Mouse (Mus musculus): ENCODE results near the gene Prelp. TPM values are rescaled to one million over a fixed set of nuclear protein-coding genes. Genes with fewer than 3 reads are reported as not detected.

The Prelp gene
- polyA plus RNA-seq, 1 experiment from 2014 or later: 3.1 TPM

DNA sequence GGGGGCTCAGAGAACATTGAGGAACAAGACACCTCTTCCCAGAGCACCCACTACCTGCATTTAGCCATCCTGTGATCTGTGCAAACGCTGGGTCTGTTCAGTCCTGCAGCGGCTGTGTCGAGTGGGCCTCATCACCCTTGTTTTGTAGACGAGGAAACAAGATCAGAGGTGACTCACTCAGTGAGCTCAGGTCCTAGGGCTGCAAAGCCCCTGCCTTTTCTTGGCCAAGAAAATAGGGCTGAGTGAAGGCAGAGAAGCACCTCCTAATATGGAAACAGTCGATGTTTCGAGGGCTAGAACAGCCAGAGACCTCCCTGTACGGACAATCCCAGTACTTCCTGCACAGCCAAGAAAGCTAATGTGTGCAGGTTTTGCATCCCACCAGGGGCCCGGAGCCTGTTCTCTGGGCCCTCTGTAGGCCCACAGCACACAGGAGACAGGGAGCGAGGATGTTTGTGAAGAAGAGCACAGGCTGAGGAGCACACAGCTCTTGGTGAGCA lies 22.1 kb downstream of the Prelp start:
- DNase-seq (ENCODE audit: low spot score): no peak
- Histone ChIP-seq H3K4me3 (ENCODE audit: low read depth, low read length) (no peak overlapping the region), H3K36me3 (ENCODE audit: control insufficient read depth, insufficient read depth, low read length) (no peaks in the 10 kb centered on the region), H3K4me1 (ENCODE audit: control insufficient read depth, insufficient read depth, low read length) (no peaks in the 10 kb centered on the region), H3K4me2 (ENCODE audit: low read depth) (no peak overlapping the region), H3K9me3 (ENCODE audit: control insufficient read depth, low read length) (no peaks in the 10 kb centered on the region), H3K27ac (ENCODE audit: low read depth, low read length) (no peak overlapping the region), H3K9ac (ENCODE audit: low read length) (no peak overlapping the region), H3K27me3 (ENCODE audit: control insufficient read depth, insufficient read depth, low read length) (no peaks in the 10 kb centered on the region)
- 84% methylated on average over 9 of the region's 9 CpGs for WGBS
- ATAC-seq (ENCODE audit: insufficient read depth, low FRiP score, low TSS enrichment): no peak

DNA sequence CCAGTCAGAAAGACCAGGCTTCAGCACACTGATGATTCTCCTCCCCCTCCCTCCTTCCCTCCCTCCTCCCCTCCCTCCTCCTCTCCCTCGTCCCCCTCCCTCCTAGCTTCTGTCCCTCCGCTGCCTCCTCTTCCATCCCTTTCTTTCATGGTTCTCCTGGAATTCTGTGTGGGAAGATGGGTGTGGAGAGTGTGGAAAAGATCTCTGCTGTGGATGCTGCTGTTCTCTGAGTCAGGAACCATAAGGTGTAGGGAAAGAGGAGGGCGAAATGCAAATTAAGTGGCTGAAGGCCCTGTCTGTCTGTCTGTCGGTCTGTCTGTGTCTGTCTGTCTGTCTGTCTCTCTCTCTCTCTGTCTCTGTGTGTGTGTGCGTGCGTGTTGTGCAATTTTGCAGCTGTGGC lies 23.9 kb downstream of the Prelp start:
- Histone ChIP-seq H3K27me3 (ENCODE audit: control insufficient read depth, insufficient read depth, low read length) (no peaks in the 10 kb centered on the region), H3K4me2 (ENCODE audit: low read depth) (no peak overlapping the region), H3K9me3 (ENCODE audit: control insufficient read depth, low read length) (no peaks in the 10 kb centered on the region), H3K36me3 (ENCODE audit: control insufficient read depth, insufficient read depth, low read length) (no peaks in the 10 kb centered on the region), H3K9ac (ENCODE audit: low read length) (no peak overlapping the region), H3K27ac (ENCODE audit: low read depth, low read length) (no peak overlapping the region), H3K4me3 (ENCODE audit: low read depth, low read length) (no peak overlapping the region), H3K4me1 (ENCODE audit: control insufficient read depth, insufficient read depth, low read length) (0 out of 2 replicates have a peak, but pooled peaks cover 2% of the 10 kb centered on the region)
- no peak for DNase-seq (ENCODE audit: low spot score)
- no peak for ATAC-seq (ENCODE audit: insufficient read depth, low FRiP score, low TSS enrichment)
- WGBS: 76% methylated on average over 6 of the region's 6 CpGs

DNA sequence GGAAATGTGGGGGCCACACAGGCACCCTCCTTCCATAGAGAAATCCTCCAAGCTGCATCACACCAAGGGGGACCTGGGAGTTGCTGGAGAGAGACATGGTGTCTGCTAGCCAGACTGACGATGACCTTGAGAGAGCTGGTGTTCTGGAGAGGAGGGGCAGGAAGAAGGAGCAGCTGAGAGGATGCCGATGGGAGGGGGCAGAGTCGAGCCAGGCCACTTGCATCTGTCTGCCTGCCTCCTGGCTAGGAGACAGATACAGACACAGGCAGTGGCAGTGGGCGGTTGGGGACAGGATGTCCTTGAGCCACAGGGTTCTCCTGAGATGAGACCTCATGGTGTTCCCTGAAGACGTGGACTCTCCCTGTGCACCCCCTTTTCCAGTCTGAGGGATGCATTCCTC lies 29.7 kb downstream of the Prelp start:
- ATAC-seq (ENCODE audit: insufficient read depth, low FRiP score, low TSS enrichment) (no peak), DNase-seq (ENCODE audit: low spot score) (peak; percentile 44)
- Histone ChIP-seq H3K4me2 (ENCODE audit: low read depth) (no peak overlapping the region), H3K27ac (ENCODE audit: low read depth, low read length) (no peak overlapping the region), H3K4me1 (ENCODE audit: control insufficient read depth, insufficient read depth, low read length) (peaks cover 31% of the 10 kb centered on the region), H3K9ac (ENCODE audit: low read length) (no peak overlapping the region), H3K27me3 (ENCODE audit: control insufficient read depth, insufficient read depth, low read length) (no peaks in the 10 kb centered on the region), H3K9me3 (ENCODE audit: control insufficient read depth, low read length) (no peaks in the 10 kb centered on the region), H3K36me3 (ENCODE audit: control insufficient read depth, insufficient read depth, low read length) (no peaks in the 10 kb centered on the region), H3K4me3 (ENCODE audit: low read depth, low read length) (no peak overlapping the region)
- WGBS: 31% methylated on average over 5 of the region's 5 CpGs

DNA sequence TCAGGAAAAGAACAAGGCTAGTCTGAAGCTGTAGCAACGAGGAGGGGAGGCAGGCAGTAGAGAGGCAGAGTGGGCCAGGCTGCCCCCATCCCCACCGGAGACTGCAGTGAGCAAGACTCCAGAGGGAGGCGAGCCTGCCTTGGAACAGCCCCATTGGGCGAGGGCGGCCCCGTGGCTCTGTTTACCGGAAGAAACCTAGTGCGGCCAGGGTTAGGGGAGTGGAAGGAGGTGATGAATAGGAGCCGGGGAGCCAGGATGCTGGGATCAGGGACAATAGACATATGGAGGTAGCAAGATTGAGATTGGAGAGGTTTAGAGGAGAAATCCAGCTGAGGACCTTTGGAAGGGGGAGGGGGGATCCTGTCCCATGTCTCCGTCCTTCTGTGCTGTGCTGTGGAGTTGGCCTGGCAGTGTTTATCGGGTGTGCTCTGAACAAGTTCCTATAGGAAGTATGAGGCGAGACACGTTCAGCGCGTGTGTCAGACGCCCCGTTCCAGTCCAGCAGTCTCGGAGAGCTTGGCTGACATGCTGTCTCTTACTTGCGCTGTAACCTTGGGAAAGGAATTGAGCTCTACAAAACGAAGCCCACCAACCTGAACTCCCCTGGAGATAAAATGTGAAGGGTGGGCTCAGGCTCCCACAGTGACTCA lies 31.1 kb downstream of the Prelp start:
- Histone ChIP-seq H3K4me3 (ENCODE audit: low read depth, low read length) (no peak overlapping the region), H3K36me3 (ENCODE audit: control insufficient read depth, insufficient read depth, low read length) (no peaks in the 10 kb centered on the region), H3K9ac (ENCODE audit: low read length) (peak overlapping the region; percentile 15; the same call in 1 of the 2 replicates), H3K9me3 (ENCODE audit: control insufficient read depth, low read length) (no peaks in the 10 kb centered on the region), H3K27me3 (ENCODE audit: control insufficient read depth, insufficient read depth, low read length) (no peaks in the 10 kb centered on the region), H3K4me1 (ENCODE audit: control insufficient read depth, insufficient read depth, low read length) (peaks cover 34% of the 10 kb centered on the region), H3K27ac (ENCODE audit: low read depth, low read length) (no peak overlapping the region), H3K4me2 (ENCODE audit: low read depth) (peak overlapping the region; percentile 11)
- ATAC-seq (ENCODE audit: insufficient read depth, low FRiP score, low TSS enrichment) (no peak), DNase-seq (ENCODE audit: low spot score) (no peak)
- 20% methylated on average over 20 of the region's 20 CpGs for WGBS

DNA sequence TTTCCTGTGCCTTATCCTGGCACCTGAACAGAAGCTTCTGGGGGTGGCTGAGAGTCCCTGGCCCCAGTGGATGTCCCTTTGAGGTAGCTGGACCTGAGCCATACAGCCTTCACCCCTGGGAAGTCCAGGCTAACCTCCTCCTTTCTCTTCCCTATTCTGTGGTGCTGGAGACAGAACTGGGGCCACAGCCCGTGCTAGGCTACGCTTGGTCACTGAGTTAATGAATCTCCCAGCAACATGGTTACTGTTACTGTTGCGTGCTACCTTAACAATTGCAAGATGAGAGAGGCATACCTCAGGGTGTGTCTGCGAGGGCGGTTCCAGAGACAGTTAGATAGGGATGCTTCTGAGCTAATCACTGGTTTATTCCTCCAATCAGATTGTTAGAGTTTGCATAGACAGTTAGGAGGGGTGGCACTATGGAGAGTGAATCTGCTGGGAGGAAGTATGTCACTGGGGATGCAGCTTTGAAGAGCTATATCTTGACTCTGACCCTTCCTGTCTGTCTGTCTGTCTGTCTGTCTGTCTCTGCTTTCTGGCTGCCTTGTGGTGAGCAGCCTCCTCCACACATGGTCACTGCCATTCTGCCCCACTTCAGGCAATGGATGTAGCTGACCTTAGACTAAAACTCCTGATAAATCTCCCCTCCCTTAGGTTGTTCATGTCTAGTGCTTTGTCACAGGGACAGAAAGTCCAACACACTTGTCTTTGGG lies 33.5 kb downstream of the Prelp start:
- no peak for ATAC-seq (ENCODE audit: insufficient read depth, low FRiP score, low TSS enrichment)
- no peaks in the 10 kb centered on the region for H3K9me3 ChIP-seq (ENCODE audit: control insufficient read depth, low read length)
- 0 out of 2 replicates have a peak overlapping the region, but pooled peaks have one; percentile 9 for H3K27ac ChIP-seq (ENCODE audit: low read depth, low read length)
- peaks cover 39% of the 10 kb centered on the region for H3K4me1 ChIP-seq (ENCODE audit: control insufficient read depth, insufficient read depth, low read length)
- no peak for DNase-seq (ENCODE audit: low spot score)
- H3K27me3 ChIP-seq (ENCODE audit: control insufficient read depth, insufficient read depth, low read length): no peaks in the 10 kb centered on the region
- 0 out of 2 replicates have a peak overlapping the region, but pooled peaks have one; percentile 29 for H3K9ac ChIP-seq (ENCODE audit: low read length)
- H3K4me2 ChIP-seq (ENCODE audit: low read depth): peak overlapping the region; percentile 8
- no peaks in the 10 kb centered on the region for H3K36me3 ChIP-seq (ENCODE audit: control insufficient read depth, insufficient read depth, low read length)
- 69% methylated on average over 5 of the region's 5 CpGs for WGBS
- H3K4me3 ChIP-seq (ENCODE audit: low read depth, low read length): no peak overlapping the region

DNA sequence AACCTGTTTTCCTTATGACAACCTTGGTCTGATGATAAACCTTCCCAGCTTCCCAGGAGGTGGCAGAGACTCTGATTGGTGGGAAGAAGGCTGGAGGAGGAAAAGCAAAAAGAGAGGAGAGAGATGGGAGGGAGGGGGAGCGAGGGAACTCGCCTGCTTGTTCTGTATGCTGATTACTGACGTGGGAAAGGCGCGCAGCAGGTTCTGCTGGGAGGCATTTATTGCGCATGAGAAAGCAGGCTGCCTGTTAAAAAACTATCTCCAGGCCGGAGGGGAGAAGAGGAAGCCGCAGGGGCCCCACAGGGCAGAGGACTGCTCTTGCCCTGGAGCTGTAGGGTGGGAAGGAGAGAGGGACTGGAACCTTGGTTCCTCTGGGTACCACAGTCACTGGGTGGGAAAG lies 34.2 kb downstream of the Prelp start:
- ATAC-seq (ENCODE audit: insufficient read depth, low FRiP score, low TSS enrichment) (peak; percentile 43), DNase-seq (ENCODE audit: low spot score) (peak; percentile 67)
- Histone ChIP-seq H3K36me3 (ENCODE audit: control insufficient read depth, insufficient read depth, low read length) (no peaks in the 10 kb centered on the region), H3K27me3 (ENCODE audit: control insufficient read depth, insufficient read depth, low read length) (no peaks in the 10 kb centered on the region), H3K4me2 (ENCODE audit: low read depth) (peak overlapping the region; percentile 8), H3K4me3 (ENCODE audit: low read depth, low read length) (no peak overlapping the region), H3K9ac (ENCODE audit: low read length) (0 out of 2 replicates have a peak overlapping the region, but pooled peaks have one; percentile 29), H3K27ac (ENCODE audit: low read depth, low read length) (0 out of 2 replicates have a peak overlapping the region, but pooled peaks have one; percentile 9), H3K9me3 (ENCODE audit: control insufficient read depth, low read length) (no peaks in the 10 kb centered on the region), H3K4me1 (ENCODE audit: control insufficient read depth, insufficient read depth, low read length) (peaks cover 40% of the 10 kb centered on the region)
- WGBS: under 1% methylated on average over 8 of the region's 8 CpGs

DNA sequence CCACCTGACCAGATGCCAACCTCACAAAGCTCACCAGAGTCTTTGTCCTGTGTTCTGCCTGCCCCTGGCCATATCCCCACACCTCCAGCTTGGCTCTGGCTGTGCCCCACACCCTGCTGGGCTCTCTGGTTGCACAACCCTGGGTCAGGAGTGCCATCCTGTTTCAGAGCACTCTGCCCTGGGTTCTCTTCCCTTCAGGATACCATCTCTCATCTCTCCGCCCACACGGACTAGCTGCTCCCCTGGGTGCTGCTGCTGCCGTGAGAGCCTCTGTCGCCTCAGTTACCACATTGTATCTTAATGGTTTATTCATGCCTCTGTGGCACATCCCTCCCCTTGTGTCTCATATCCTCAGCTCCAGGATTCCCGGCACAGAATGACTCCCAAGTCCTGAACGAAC lies 34.8 kb downstream of the Prelp start:
- Histone ChIP-seq H3K36me3 (ENCODE audit: control insufficient read depth, insufficient read depth, low read length) (no peaks in the 10 kb centered on the region), H3K4me3 (ENCODE audit: low read depth, low read length) (no peak overlapping the region), H3K27ac (ENCODE audit: low read depth, low read length) (no peak overlapping the region), H3K4me2 (ENCODE audit: low read depth) (no peak overlapping the region), H3K9me3 (ENCODE audit: control insufficient read depth, low read length) (no peaks in the 10 kb centered on the region), H3K9ac (ENCODE audit: low read length) (0 out of 2 replicates have a peak overlapping the region, but pooled peaks have one; percentile 14), H3K27me3 (ENCODE audit: control insufficient read depth, insufficient read depth, low read length) (no peaks in the 10 kb centered on the region), H3K4me1 (ENCODE audit: control insufficient read depth, insufficient read depth, low read length) (peaks cover 42% of the 10 kb centered on the region)
- ATAC-seq (ENCODE audit: insufficient read depth, low FRiP score, low TSS enrichment) (0 out of 2 replicates have a peak, but pooled peaks have one; percentile 33), DNase-seq (ENCODE audit: low spot score) (no peak)
- WGBS: 25% methylated on average over 6 of the region's 6 CpGs

DNA sequence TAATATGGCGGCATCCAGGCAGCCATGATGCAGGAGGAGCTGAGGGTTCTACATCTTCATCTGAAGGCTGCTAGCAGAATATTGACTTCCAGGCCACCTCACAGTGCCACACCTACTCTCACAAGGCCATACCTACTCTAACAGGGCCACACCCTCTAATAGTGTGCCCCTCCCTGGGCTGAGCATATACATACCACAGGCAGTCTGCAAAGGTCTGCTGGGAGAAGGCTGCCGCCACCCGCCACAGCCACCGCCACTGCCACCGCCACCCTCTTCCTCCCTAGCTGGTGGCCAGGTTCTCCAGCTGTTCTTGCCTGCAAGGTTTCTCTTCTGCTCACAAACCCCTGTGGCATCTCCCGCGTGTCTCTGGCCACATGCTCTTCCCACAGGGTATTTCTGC lies 35.4 kb downstream of the Prelp start:
- Histone ChIP-seq H3K4me3 (ENCODE audit: low read depth, low read length) (no peak overlapping the region), H3K9me3 (ENCODE audit: control insufficient read depth, low read length) (no peaks in the 10 kb centered on the region)
- no peak for ATAC-seq (ENCODE audit: insufficient read depth, low FRiP score, low TSS enrichment)

More for the DNA sequence above, 35.4 kb downstream of the Prelp start:
- DNase-seq (ENCODE audit: low spot score): no peak
- H3K9ac ChIP-seq (ENCODE audit: low read length): no peak overlapping the region
- H3K27ac ChIP-seq (ENCODE audit: low read depth, low read length): no peak overlapping the region
- no peaks in the 10 kb centered on the region for H3K27me3 ChIP-seq (ENCODE audit: control insufficient read depth, insufficient read depth, low read length)
- WGBS: 89% methylated on average over 7 of the region's 7 CpGs
- H3K4me1 ChIP-seq (ENCODE audit: control insufficient read depth, insufficient read depth, low read length): peaks cover 39% of the 10 kb centered on the region
- no peak overlapping the region for H3K4me2 ChIP-seq (ENCODE audit: low read depth)
- no peaks in the 10 kb centered on the region for H3K36me3 ChIP-seq (ENCODE audit: control insufficient read depth, insufficient read depth, low read length)
